Mouse (Mus musculus) thymus, postnatal 36 days (tissue): ENCODE results near the gene Nipa2.
"Not testable (repeated sequence)": the region's sequence is repeated elsewhere in the genome, so short reads cannot be mapped to it uniquely, and the experiment has no call there.

Experiments used
- DNase-seq, 2 experiments: peaks; one replicate each; pipeline ENCODE4 v3.0.0; 2022; ENCODE audit warnings: mixed read lengths in 2 of 2

Gene Nipa2

DNA sequence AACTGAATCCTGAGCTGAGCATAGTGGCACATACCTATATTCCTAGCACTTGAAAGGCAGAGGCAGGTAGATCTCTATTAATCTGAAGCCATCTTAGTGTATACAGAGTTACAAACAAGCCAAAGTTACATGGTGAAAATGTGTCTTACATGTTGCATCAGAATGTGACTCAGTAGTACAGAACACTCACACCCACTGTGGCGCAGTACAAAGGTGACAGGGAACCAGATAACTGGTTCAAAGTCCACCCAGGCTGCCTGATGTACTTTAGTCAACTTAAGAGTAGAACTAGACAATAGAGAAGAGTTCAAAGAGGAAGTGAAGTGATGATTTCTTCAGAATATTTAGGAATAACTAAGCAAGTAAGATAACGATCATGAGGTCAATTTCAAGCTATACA is 27.3 kb downstream of the Nipa2 start:
- DNase-seq: no peak

DNA sequence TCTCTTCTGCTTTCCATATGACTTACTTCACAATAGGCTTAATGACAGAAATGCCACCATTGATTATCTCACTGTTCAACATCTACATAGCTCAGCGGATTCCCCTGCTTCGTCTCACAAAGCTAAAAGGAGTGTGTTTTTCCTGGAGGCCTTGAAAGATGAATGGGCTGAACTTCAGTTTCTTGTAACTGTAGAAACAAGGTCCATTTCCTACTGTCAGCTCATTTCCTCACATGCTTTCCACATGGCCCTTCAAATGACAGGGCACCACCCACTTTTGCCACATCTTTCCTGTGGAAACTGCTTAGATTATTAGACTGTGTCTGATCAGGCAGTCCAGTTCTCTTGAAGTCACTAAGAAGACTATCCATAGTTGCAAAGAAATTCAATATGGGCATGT is 33.6 kb downstream of the Nipa2 start:
- DNase-seq: no peak

DNA sequence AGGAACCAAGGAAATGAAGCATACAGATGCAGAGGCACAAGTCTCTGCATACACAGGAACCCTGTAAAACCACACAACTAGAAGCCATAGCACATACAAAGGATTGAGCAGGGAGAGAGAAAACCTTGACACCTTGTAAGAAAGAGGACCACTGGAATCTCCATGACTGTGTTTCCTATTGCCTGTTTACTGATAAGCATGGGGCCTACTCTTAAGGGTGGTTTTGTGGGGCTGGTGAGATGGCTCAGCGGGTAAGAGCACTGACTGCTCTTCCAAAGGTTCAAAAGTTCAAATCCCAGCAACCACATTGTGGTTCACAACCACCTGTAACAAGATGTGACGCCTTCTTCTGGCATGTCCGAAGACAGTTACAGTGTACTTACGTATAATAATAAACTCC is 35.0 kb downstream of the Nipa2 start:
- DNase-seq: no peak

DNA sequence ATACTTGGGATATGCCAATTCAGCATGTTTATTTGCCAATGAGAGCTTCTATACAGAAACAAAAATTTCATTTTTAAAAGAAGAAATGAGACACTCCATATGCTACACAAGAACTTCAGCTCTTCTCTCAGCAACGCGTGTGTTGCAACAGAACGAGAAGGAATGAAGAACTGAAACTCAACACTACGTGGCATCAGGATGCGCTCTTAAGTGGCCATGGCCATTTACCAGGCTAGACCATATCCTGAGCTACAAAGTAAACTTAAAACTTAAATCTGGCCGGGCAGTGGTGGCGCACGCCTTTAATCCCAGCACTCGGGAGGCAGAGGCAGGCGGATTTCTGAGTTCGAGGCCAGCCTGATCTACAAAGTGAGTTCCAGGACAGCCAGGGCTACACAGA is 43.9 kb downstream of the Nipa2 start:
- DNase-seq: not testable (repeated sequence)

DNA sequence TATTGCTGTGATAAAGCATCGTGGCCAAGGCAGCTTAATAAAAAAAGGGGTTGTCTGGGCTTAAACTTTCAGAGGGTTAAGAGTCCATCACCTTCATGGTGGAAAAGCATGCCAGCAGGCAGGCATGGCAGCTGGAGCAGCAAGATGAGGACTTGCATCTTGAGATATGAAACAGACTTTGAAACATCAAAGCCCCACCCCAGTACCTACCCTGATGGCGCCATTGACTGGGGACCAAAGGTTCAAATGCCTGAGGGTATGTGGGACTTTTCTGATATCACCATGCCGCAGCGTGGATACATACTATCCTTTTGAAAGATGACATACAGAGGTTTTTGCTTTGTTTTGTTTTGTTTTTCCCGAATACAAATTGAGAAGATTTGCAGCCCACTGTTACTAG is 50.2 kb downstream of the Nipa2 start:
- no peak for DNase-seq

DNA sequence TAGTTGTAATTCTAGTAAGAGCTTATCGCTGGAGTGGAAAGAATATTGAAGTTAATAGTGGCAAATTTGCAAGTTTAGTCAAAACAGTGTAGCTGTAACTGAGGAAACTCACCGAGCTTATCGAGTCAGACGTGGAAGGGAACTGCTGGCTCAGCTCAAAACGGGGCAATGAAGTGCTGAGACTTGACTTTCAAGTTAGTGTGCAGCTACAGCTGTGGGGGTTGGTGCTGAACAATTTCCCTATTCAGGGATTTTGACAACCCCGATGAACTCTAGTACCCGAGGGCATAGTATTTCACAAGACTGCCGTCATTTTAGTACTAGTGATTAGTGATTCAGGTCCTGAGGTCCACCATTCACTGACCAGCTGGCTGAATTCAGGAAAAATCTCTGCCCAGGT is 50.9 kb downstream of the Nipa2 start:
- DNase-seq: no peak

DNA sequence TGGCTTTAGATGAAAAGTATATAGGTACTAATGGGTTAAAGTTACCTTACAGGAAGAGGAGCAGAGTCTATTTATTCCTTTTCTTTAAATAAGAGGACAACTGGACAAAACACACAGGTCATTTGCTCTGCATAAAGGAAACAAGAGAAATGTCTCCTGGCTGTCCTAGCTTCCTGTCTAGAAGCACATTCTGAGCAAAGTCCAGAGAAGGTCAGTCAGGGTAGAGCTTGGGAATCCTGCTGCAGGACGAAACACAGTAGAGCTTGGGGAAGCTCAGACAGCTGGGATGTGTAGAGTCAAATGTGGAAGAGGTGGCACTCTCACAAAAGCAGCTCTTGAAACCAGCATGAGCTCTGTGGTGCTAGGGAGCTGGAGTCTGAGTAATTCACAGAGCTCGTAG is 51.9 kb downstream of the Nipa2 start:
- no peak for DNase-seq

DNA sequence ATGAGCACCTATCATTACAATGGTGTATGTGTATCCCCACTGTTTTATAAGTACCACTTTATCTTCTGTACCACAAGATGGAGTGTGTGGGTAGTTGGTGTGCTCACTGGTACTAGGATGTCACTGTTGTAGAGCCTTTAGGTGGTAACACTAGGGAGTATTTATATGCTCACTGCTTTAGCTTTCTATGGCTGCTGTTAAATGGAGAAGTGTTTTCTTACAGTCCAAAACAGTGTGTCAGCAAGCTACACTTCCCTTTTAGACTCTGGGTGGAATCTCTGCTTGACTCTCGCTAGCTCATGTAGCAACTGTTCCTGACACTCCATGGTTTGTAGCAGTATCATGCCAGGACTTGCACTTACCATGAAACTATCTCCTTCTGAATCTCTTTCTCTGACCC is 52.8 kb downstream of the Nipa2 start:
- DNase-seq: no peak

DNA sequence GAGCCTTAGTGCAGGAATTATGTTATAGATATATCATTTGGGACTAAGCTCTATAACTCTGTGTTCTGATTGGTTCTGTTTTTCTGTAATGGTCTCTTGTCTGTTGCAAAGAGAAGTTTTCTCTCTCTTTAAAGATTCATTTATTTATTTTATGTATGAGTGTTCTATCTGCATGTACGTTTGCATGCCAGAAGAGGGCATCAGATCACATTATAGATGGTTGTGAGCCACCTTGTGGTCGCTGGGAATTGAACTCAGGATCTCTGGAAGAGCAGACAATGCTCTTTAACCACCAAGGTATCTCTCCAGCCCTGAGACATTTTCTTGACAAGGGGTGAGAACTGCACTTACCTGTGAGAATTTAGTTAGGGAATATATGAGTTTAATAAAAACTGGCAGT is 56.8 kb downstream of the Nipa2 start:
- no peak for DNase-seq

DNA sequence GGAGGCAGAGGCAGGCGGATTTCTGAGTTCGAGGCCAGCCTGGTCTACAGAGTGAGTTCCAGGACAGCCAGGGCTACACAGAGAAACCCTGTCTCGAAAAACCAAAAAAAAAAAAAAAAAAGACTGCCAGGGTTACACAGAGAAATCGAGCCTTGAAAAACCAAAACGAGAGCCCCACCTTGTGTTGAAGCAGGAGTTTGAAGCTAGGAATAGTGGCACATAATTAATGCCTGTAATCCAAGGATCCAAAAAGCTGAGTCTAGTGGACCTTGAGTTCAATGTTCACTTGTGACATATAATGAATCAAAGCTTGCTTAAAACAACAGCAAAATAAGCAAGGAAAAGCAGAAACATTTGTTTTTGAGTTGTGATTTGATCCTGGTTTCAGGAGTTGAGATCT is 58.5 kb downstream of the Nipa2 start:
- no peak for DNase-seq

DNA sequence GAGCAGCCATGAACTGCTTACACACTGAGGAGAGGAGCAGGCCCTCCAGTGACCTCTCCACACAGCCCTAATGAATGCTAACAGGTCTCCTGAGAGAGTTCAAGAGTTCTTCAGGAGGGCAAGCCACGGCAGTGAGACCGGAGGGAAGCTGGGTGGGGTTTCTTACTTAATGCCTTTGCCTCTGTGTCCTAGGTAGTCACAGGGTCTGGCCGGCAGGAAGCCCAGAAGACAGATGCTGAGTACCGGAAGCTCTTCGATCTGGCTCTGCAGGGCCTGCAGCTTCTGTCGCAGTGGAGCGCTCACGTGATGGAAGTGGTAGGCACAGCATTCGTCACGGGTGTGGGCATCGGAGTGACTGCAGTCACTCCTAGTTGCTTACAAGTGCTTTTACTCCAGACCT is 70.5 kb downstream of the Nipa2 start:
- no peak for DNase-seq

DNA sequence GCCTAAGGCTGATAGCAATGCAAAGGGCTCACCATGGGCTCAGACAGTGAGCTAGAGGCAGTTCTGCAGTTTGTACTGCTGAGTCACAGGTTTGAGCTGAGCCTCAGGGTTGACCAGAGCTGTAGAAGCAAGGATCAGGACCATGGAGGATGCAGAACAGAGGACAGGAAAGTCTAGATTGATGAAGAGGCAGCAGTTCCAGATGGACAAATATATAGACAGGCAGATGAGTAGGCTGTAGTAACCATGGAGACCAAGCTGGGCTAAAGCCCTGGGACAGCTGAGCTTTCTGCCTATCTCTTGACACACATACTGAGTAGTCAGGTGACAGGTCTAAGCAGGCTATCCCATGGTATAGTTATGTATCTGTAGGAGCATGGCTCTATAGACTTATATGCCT is 71.5 kb downstream of the Nipa2 start:
- DNase-seq: no peak

DNA sequence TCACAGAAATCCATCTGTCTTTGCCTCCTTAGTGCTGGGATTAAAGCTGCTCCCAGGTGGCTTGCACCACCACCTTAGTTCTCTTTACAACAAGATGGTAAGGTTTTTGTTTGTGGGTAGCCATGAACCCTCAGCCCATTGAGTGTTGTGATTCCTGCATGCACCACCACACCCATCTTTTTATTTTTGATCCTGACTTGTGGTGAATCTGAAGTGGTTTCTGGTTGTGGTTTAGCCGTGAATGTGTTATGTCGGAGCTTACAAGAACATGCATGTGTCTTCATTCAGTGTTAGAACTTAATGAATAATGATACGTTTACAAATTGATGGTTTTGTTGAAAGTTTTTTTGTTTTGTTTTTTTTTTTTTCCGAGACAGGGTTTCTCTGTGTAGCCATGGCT is 72.3 kb downstream of the Nipa2 start:
- DNase-seq: no peak

DNA sequence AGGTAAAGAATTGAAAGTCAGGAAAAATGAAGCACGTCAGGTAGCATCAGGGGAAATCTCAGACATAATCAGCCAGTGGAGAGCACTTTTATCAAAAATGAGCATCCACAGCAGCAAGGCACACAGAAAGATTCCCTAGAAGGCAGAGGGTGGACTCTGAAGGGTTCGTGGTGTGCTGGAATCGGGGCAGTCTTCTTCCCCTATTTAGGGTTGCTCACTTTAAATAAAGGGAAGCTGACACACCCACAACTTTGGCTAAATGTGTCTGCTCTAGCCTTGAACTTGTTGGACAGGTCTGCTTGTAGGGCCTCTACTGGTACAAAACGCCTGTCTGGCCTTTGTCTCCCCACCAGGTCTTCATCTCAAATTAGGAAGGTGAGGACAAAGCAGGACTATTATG is 73.7 kb downstream of the Nipa2 start:
- DNase-seq: no peak
